Mouse (Mus musculus) forebrain, postnatal 0 days (tissue): ENCODE measurements around the gene Eml4. TPM values are rescaled to one million over a fixed set of nuclear protein-coding genes. Genes with fewer than 3 reads are reported as not detected.

Source experiments
- ATAC-seq: fragments of 200-750 bp; cut with Nextera tagmentation; 2 replicates; pipeline ENCODE4 v1.8.0; 2017; ENCODE audit warnings: mild to moderate bottlenecking, moderate library complexity
- DNase-seq: peaks from one replicate; pipeline ENCODE4 v3.0.0-alpha.2; 2015
- H3K27ac ChIP-seq: fragments of 300-500 bp; sonication (generic); 2 replicates; pipeline ENCODE4 v1.5.1; 2014; ENCODE audit warnings: low read depth, mild to moderate bottlenecking, antibody characterized with exemption, low read length, moderate library complexity, mixed read lengths
- H3K27me3 ChIP-seq: fragments of 300-500 bp; sonication (generic); 2 replicates; pipeline ENCODE4 v1.6.1; 2014; ENCODE audit warnings: mild to moderate bottlenecking, low read length, mixed read lengths; ENCODE audit not compliant: insufficient read depth
- H3K36me3 ChIP-seq: fragments of 300-500 bp; sonication (generic); 2 replicates; pipeline ENCODE4 v1.6.1; 2014; ENCODE audit warnings: mild to moderate bottlenecking, moderate library complexity; ENCODE audit not compliant: insufficient read depth
- H3K4me1 ChIP-seq: fragments of 300-500 bp; sonication (generic); 2 replicates; pipeline ENCODE4 v1.6.1; 2014; ENCODE audit warnings: antibody characterized with exemption; ENCODE audit not compliant: insufficient read depth
- H3K4me2 ChIP-seq: fragments of 300-500 bp; sonication (generic); 2 replicates; pipeline ENCODE4 v1.6.1; 2014; ENCODE audit warnings: low read depth, mild to moderate bottlenecking, moderate library complexity
- H3K4me3 ChIP-seq: fragments of 300-500 bp; sonication (generic); 2 replicates; pipeline ENCODE4 v1.5.1; 2014; ENCODE audit warnings: low read depth, low read length, mixed read lengths
- H3K9ac ChIP-seq: fragments of 300-500 bp; sonication (generic); 2 replicates; pipeline ENCODE4 v1.6.1; 2014; ENCODE audit warnings: mild to moderate bottlenecking
- H3K9me3 ChIP-seq: fragments of 300-500 bp; sonication (generic); 2 replicates; pipeline ENCODE4 v1.6.1; 2016; ENCODE audit warnings: low read length
- CTCF ChIP-seq: sonication (generic); IDR thresholded peaks from 2 replicates; pipeline ENCODE4 v1.5.1; 2016; ENCODE audit warnings: antibody characterized with exemption, control low read depth, low read depth
- whole genome bisulfite sequencing: fragments of 180-500 bp; shearing (Covaris S2); extraction: QIAGEN DNeasy Blood & Tissue Kit; methylation state at CpG from one replicate; pipeline ENCODE4 v1.1.7; 2014; 5-methylcytosine and 5-hydroxymethylcytosine counted together
- polyA plus RNA-seq: library from polyadenylated mRNA; unstranded; fragments of >200 nt; fragmentation: Nextera tagmentation; extraction: Ambion mirVana; gene quantifications from 2 replicates; pipeline ENCODE4 v1.2.1, GENCODE M21; 2015
- total RNA-seq: library from RNA; depleted of rRNA; stranded (reverse); fragments of >200 nt; gene quantifications from 2 replicates; pipeline ENCODE4 v1.2.3, GENCODE M21; 2014

Gene Eml4
- total and polyA plus RNA-seq, 2 experiments from 2014 or later, result 20.0 to 58.7 TPM

GRCm38 (mm10) chr17:83344226-83344625 is 6.5 kb upstream of the Eml4 start:
- no peak overlapping the region for H3K27ac ChIP-seq
- no peaks in the 10 kb centered on the region for H3K4me1 ChIP-seq
- H3K4me3 ChIP-seq, result no peak overlapping the region
- WGBS, result 69% methylated on average over 7 of the region's 7 CpGs
- H3K9ac ChIP-seq, result no peak overlapping the region
- DNase-seq, result no peak
- H3K27me3 ChIP-seq, result no peaks in the 10 kb centered on the region
- no peak overlapping the region for H3K4me2 ChIP-seq
- no peaks in the 10 kb centered on the region for H3K9me3 ChIP-seq
- H3K36me3 ChIP-seq, result no peaks in the 10 kb centered on the region
- no peak for ATAC-seq
- TF ChIP-seq CTCF, result no peak

GRCm38 (mm10) chr17:83348056-83348822 is 2.5 kb upstream of the Eml4 start:
- 72% methylated on average over 9 of the region's 9 CpGs for WGBS
- DNase-seq, result no peak

GRCm38 (mm10) chr17:83351119-83351531 is 394 bp downstream of the Eml4 start:
- Histone ChIP-seq H3K4me3 (peak overlapping the region; percentile 86), H3K36me3 (no peaks in the 10 kb centered on the region), H3K9ac (peak overlapping the region; percentile 79), H3K27me3 (no peaks in the 10 kb centered on the region), H3K27ac (peak overlapping the region; percentile 90), H3K4me1 (peaks cover 6% of the 10 kb centered on the region; the same call in 1 of the 2 replicates), H3K4me2 (peak overlapping the region; percentile 68), H3K9me3 (no peaks in the 10 kb centered on the region)
- no peak for DNase-seq
- ATAC-seq, result peak; percentile 74
- TF ChIP-seq CTCF, result no peak
- WGBS, result under 1% methylated on average over 48 of the region's 57 CpGs

More at GRCm38 (mm10) chr17:83348056-83348822, 2.5 kb upstream of the Eml4 start:
- Histone ChIP-seq H3K4me3 (no peak overlapping the region), H3K9me3 (no peaks in the 10 kb centered on the region), H3K4me1 (peaks cover 6% of the 10 kb centered on the region; the same call in 1 of the 2 replicates), H3K36me3 (no peaks in the 10 kb centered on the region), H3K4me2 (no peak overlapping the region), H3K27ac (no peak overlapping the region), H3K9ac (no peak overlapping the region), H3K27me3 (no peaks in the 10 kb centered on the region)
- no peak for ATAC-seq
- TF ChIP-seq CTCF, result no peak

GRCm38 (mm10) chr17:83351601-83352413 is 1.1 kb downstream of the Eml4 start:
- TF ChIP-seq CTCF, result no peak
- ATAC-seq (peak; percentile 2; the same call in 1 of the 2 replicates), DNase-seq (peak; percentile 35)
- Histone ChIP-seq H3K4me1 (peaks cover 6% of the 10 kb centered on the region; the same call in 1 of the 2 replicates), H3K27me3 (no peaks in the 10 kb centered on the region), H3K9ac (peak overlapping the region; percentile 79), H3K4me2 (peak overlapping the region; percentile 68), H3K4me3 (peak overlapping the region; percentile 86), H3K27ac (0 out of 2 replicates have a peak overlapping the region, but pooled peaks have one; percentile 90), H3K36me3 (no peaks in the 10 kb centered on the region), H3K9me3 (no peaks in the 10 kb centered on the region)
- WGBS, result 6% methylated on average over 13 of the region's 13 CpGs

GRCm38 (mm10) chr17:83352456-83352855 is 1.7 kb downstream of the Eml4 start:
- Histone ChIP-seq H3K4me1 (peaks cover 6% of the 10 kb centered on the region; the same call in 1 of the 2 replicates), H3K27me3 (no peaks in the 10 kb centered on the region), H3K9me3 (no peaks in the 10 kb centered on the region), H3K36me3 (no peaks in the 10 kb centered on the region), H3K4me3 (peak overlapping the region; percentile 86), H3K27ac (no peak overlapping the region), H3K9ac (no peak overlapping the region), H3K4me2 (peak overlapping the region; percentile 68)
- WGBS, result 14% methylated on average over 2 of the region's 2 CpGs
- ATAC-seq, result no peak
- DNase-seq, result no peak
- no peak for TF ChIP-seq CTCF

- Histone ChIP-seq H3K9ac (no peak overlapping the region), H3K27ac (no peak overlapping the region), H3K27me3 (no peaks in the 10 kb centered on the region), H3K4me1 (peaks cover 6% of the 10 kb centered on the region; the same call in 1 of the 2 replicates), H3K4me2 (peak overlapping the region; percentile 16; the same call in 1 of the 2 replicates), H3K4me3 (no peak overlapping the region), H3K9me3 (no peaks in the 10 kb centered on the region), H3K36me3 (no peaks in the 10 kb centered on the region)
- 14% methylated on average over 5 of the region's 5 CpGs for WGBS
- DNase-seq (no peak), ATAC-seq (no peak)
- no peak for TF ChIP-seq CTCF
Observed at GRCm38 (mm10) chr17:83353011-83353410, 2.3 kb downstream of the Eml4 start.
